Mouse (Mus musculus) Muller cell, postnatal 12 days (primary cell): Measurements from ENCODE around the gene Etfrf1.

Experiments used
- DNase-seq: peaks from one replicate; pipeline ENCODE4 v3.0.0-alpha.2; 2015; ENCODE audit errors: inconsistent ontology term

The Etfrf1 gene

DNA sequence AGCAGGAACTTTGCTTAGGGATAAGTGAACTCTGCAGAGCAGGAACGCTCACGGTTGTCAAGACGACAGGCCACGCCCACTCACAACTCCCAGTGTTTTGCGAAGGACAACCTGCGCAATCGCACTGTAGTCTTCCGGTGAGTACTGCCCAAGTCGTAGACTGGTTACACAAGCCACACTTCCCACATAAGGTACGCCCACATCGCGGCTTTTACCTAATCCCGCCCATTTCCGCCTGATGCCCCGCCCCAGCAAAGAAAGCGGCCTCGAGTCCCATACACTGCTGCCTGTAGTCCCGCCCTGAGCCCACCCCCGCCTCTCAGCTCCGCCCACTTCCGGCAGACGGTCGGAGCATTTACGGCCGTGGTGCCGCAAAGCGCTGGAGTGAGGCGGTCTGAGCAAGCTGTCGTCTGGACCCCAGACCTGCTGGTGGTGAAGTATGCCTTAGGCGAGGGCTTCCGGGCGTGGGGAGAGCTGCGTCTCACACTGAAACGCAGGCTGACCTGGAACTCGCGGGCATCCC, at the start of gene Etfrf1, which contains the start of gene Casc1:
TSS of gene Etfrf1 (plus strand) at position 319 of the 523 bp plus-strand sequence.
TSS of gene Casc1 (minus strand) at position 190 of the 523 bp plus-strand sequence.
- peak; percentile 99 for DNase-seq

- no peak for DNase-seq
Observed at GRCm38 (mm10) chr6:145171892-145172606, 38.9 kb upstream of the Etfrf1 start.

DNA sequence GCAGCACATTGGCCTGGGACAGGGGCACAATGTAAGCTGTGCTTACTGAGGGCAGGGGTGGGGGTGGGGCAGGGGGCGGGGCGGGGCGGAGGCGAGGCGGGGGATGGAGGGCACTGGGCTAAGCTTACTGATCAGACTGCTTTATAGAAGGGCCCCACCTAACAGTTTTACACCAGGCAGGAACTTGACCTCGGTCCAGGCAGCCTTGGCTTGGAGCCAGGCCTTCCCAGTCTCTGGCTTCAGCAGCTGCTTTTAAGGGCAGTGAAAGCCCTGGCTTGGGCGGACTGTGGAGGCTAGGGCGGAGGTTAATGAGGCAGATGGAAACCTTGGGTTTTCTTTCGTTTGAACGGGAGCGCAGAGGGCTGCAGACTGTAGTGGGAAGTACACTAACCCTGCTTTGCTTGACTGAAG, 37.1 kb upstream of the Etfrf1 start:
- peak; percentile 39 for DNase-seq

- peak; percentile 10 for DNase-seq
Observed at GRCm38 (mm10) chr6:145175571-145175981, 35.4 kb upstream of the Etfrf1 start.

DNA sequence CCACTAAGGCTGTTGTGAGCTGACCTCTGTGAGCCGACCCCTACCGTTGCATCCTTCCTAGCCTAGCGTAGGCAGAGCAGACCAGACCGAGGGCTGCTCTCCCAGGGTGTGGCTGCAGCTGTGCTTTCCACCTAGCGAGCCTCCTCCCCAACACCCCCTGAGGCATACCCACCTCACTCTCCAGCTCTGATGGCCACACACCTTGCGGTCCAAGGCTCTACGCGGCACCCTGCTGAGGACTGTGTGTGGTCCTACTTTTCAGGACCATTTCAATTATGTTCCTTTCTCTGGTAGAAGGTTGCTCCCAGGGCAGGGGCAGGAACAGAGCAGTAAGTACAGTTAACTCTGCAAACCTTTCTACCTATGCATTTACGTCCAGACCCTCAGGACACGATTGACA, 34.5 kb upstream of the Etfrf1 start:
- no peak for DNase-seq

- DNase-seq: no peak
Observed at GRCm38 (mm10) chr6:145179665-145180064, 31.3 kb upstream of the Etfrf1 start.

DNA sequence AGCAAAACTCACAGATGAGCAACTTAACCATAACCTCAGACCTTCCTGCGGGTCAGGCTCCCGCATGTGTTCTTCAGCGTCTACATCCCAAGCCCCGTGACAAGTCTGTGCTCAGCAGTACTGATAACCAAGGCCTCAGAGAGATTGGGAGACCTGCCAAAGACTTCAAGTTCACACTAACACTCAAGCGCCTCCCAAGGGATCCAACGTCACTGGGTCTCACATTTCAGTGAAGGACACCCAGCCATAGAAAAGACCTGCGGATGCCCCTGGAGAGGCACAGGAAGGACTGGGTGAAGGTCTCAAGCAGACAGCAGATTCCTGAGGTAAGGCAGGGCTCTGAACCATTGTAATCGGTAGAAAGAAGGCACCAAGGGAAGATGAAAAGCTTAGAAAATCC, 28.9 kb upstream of the Etfrf1 start:
- no peak for DNase-seq

GRCm38 (mm10) chr6:145186096-145186495, 24.8 kb upstream of the Etfrf1 start:
- no peak for DNase-seq

- DNase-seq: peak; percentile 30
Observed at GRCm38 (mm10) chr6:145187093-145188088, 23.5 kb upstream of the Etfrf1 start.

- DNase-seq: no peak
Observed at GRCm38 (mm10) chr6:145193038-145193437, 17.9 kb upstream of the Etfrf1 start.

DNA sequence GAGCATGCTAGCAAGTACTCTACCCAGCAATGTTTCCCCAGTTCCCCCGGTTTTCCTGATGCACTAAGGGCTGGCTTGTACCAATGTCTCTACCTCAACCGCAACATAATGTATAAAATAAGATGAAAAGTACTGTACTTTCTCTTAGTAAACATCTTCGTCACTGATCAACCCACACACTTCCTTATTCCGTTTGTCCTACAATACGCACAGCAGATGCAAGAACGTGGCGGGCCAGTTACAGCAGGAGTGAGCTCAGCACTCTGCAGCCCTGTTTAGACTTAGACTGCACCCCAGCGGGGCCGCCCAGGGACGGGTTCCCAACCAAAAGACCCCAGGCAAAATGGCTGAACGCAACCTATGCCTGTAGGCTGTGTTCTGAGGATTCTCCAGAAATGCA, 17.5 kb upstream of the Etfrf1 start:
- DNase-seq: no peak

GRCm38 (mm10) chr6:145197949-145198686, 12.8 kb upstream of the Etfrf1 start:
- no peak for DNase-seq

DNA sequence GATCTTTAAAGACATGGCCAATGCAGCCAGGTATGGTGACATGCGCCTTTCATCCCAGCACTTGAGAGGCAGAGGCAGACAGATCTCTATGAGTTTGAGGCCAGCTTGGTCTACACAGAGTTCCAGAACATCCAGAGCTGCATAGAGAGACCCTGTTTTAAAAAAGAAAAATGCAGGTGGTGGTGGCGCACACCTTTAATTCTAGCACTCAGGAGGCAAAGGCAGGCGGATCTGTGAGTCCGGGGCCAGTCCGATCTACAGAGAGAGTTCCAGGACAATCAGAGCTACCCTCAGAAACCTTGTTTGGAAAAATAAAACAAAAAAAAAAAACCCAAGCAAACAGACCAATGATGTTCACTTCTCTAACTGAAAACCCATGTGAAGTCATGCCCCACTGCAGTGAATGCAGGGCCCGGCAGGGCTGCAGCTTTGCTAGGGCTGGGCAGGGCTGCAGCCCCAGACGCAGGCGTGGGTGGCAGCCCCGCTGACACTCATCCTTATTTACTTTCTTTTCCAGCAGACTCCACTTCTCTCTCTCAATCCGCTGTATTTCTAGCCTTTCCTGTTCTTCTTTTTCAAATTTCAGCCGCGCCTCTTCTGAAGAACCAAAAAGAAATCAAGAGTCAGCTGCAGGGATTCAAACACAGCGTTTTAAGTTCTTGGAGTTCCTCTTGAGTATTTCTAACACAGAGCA, 8.4 kb upstream of the Etfrf1 start:
- peak; percentile 5 for DNase-seq

DNA sequence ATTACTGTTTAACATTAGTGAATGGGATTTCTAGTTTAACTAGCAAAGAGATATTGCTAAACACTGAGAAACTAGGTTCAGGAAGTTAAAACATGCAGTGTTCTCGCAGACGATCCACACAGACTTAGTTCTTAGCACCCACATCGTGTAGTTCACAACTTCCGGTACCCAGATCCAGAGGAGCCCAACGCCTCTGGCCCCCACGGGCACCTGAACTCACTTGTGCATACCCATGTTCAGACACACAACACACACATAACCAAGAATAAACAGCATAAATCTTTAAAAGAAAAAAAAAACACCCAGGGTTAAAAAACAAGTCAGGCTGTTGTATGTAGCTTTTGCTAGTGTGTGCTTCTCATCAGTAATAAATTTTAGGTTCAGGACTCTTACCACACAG, 6.5 kb upstream of the Etfrf1 start:
- DNase-seq: no peak

DNA sequence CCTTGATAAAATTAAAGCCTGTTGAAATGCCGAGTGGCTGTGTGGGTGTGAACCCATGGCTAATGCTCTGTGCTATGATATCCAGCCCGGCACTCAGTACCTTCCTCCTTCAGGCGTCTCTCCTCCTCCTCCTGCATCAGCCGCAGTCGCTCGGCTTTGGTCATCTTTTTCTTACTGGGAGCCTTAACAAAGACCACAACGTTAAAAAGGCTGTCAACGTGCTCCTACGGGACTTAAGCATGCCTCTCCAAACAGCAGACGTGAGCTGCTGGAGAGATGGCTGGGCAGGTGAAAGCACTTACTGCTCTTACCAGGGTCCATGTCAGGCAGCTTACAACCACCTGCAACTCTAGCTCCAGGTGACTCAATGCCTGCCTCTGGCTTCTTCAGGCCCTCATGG, 5.8 kb upstream of the Etfrf1 start:
- DNase-seq: no peak

DNA sequence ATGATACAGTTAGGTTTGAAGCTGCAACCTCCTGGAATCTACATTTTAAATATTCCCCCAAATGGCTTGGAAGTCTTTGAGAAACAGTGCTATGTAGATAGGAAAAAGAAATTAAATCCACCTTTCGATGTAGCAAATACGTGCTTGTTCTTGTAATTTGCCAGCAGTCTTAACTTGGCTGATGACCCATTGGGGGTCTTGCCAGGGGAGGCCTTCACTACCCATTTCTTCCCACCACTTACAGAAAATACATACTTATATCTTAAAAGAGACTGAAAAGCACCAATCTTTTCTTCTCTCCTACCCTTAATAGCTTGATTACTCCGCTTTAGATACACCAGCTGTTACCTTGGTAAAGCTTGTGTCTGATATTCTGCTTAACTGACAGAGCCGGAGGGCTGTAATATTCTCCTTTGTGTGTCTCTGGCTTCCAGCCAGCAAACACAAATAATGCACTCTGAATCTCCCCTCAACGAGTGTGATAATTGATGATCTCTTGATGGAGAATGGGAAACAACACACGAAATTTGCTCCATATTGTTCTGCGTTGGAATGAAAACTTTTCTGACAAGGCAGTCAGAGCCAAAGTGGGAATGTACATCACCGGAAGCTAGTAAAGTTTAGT, 766 bp upstream of the Etfrf1 start:
- DNase-seq: no peak

DNA sequence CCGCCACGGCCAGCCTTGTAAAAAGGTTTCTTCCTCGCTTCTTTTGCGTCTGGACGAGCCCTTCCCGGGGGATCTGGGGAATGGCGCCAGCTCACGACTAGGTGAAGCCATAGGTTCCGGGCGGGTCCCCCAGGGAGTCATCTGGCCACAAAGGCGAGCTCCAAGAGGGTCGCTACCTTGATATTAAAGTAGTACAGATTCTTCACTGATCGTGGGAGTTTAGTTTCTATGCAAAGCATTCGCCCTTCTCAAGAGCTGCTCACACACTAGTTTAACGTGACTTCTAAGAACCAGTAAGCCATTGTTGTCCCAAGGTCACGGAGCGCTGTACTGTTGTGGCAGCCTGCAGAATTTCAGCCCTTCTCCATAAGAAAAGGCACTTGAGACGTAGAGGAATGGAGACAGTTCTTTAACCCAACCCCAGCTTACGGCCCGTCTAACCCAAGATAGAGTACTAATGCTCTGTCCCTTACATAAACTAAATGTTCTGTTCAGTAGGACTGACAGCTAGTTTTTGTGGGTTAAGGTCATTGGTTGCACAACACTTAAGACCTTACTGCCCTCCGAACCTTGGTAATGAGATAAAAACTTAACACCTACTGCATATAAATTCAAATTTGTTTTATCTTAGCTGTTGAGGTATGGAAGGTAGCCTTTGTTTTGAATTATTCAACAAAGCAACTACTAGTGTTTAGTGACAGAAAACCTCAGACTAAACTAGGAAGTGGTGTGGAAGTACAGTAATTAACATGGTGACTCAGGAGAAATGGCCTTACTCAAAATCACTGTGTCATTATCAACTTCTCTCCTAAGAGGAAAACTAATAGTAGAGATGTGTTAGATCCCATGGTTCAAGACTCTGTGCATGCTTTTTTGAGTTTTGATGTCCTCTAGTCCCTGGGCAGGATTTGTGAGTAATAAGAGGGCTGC, 707 bp downstream of the Etfrf1 start:
- DNase-seq: peak; percentile 30

- DNase-seq: no peak
Observed at GRCm38 (mm10) chr6:145213916-145214315, 3.0 kb downstream of the Etfrf1 start.

- DNase-seq: no peak
Observed at GRCm38 (mm10) chr6:145215826-145216225, 4.9 kb downstream of the Etfrf1 start.
